Mouse (Mus musculus): ENCODE results near the gene Dohh.

- TF ChIP-seq RCOR1 (conservative IDR thresholded peaks at IDR 0.05; ENCODE audit: low read depth, low read length) (no peak), JUN (IDR thresholded peaks at IDR 0.05; ENCODE audit: insufficient read depth, low read depth, low read length) (no peak), POLR2A (IDR thresholded peaks at IDR 0.05; ENCODE audit: low read depth, low read length) (no peak), POLR2AphosphoS2 (IDR thresholded peaks at IDR 0.05; ENCODE audit: low read depth, low read length) (no peak), EP300 (IDR thresholded peaks at IDR 0.05; ENCODE audit: low read length) (no peak), BHLHE40 (IDR thresholded peaks at IDR 0.05; ENCODE audit: low read depth, low read length) (no peak), MEF2A (IDR thresholded peaks at IDR 0.05; ENCODE audit: borderline replicate concordance, low read depth, low read length) (no peak), NRF1 (IDR thresholded peaks at IDR 0.05; ENCODE audit: low read depth, low read length) (no peak), CTCF (conservative IDR thresholded peaks at IDR 0.05 in 1 of 2, IDR thresholded peaks at IDR 0.05 in 1 of 2; ENCODE audit: low read depth in 2 of 2, low read length in 2 of 2) (no peak), MAX (IDR thresholded peaks at IDR 0.05; ENCODE audit: low read length) (no peak), TBP (conservative IDR thresholded peaks at IDR 0.05; ENCODE audit: low read depth, low read length) (no peak), MAFK (IDR thresholded peaks at IDR 0.05; ENCODE audit: insufficient replicate concordance, low read length) (no peak), ZC3H11A (IDR thresholded peaks at IDR 0.05; ENCODE audit: low read depth, low read length) (no peak), IRF4 (IDR thresholded peaks at IDR 0.05; ENCODE audit: low read depth, low read length) (no peak)
Observed at GRCm38 (mm10) chr10:81377362-81377664, 6.9 kb upstream of the Dohh start.

Measured in CH12.LX (cell line).